Mouse (Mus musculus): ENCODE data around the gene Dctn5. TPM values are rescaled to one million over a fixed set of nuclear protein-coding genes. Genes with fewer than 3 reads are reported as not detected.

Dctn5 gene
- polyA plus RNA-seq, 1 experiment from 2014 or later = 118 TPM

- ATAC-seq (ENCODE audit: insufficient read depth, low FRiP score, low read depth) = no peak
- Histone ChIP-seq H3K4me2 (peak overlapping the region; percentile 56), H3K36me3 (peaks cover 9% of the 10 kb centered on the region; the same call in 1 of the 2 replicates), H3K27me3 (replicated peaks) (no peaks in the 10 kb centered on the region), H3K4me1 (no peaks in the 10 kb centered on the region), H3K9ac (no peak overlapping the region), H3K27ac (no peak overlapping the region), H3K9me3 (no peaks in the 10 kb centered on the region), H3K4me3 (replicated peaks) (peak overlapping the region; percentile 84)
Measured at GRCm38 (mm10) chr7:122131834-122132233, 1.0 kb upstream of the Dctn5 start.

- Histone ChIP-seq H3K9ac (peak overlapping the region; percentile 89; the same call in 1 of the 2 replicates), H3K4me2 (peak overlapping the region; percentile 59), H3K4me3 (replicated peaks) (peak overlapping the region; percentile 84), H3K4me1 (no peaks in the 10 kb centered on the region), H3K9me3 (no peaks in the 10 kb centered on the region), H3K27me3 (replicated peaks) (no peaks in the 10 kb centered on the region), H3K36me3 (peaks cover 12% of the 10 kb centered on the region; the same call in 1 of the 2 replicates), H3K27ac (peak overlapping the region; percentile 79)
- 16% methylated on average over 8 of the region's 8 CpGs for WGBS
- ATAC-seq (ENCODE audit: insufficient read depth, low FRiP score, low read depth) = no peak; the same call in 1 of the 2 replicates
Measured at GRCm38 (mm10) chr7:122133338-122133625, 441 bp downstream of the Dctn5 start.

GRCm38 (mm10) chr7:122135070-122135469 lies 2.2 kb downstream of the Dctn5 start:
- Histone ChIP-seq H3K9me3 (no peaks in the 10 kb centered on the region), H3K4me2 (no peak overlapping the region), H3K27ac (no peak overlapping the region), H3K4me3 (replicated peaks) (no peak overlapping the region), H3K36me3 (peaks cover 30% of the 10 kb centered on the region), H3K27me3 (replicated peaks) (no peaks in the 10 kb centered on the region), H3K9ac (no peak overlapping the region), H3K4me1 (no peaks in the 10 kb centered on the region)
- ATAC-seq (ENCODE audit: insufficient read depth, low FRiP score, low read depth) = no peak
- WGBS = 72% methylated on average over 10 of the region's 10 CpGs

GRCm38 (mm10) chr7:122137071-122137470 lies 4.2 kb downstream of the Dctn5 start:
- H3K27ac ChIP-seq = no peak overlapping the region
- no peaks in the 10 kb centered on the region for H3K9me3 ChIP-seq
- no peak overlapping the region for H3K4me3 ChIP-seq (replicated peaks)
- ATAC-seq (ENCODE audit: insufficient read depth, low FRiP score, low read depth) = no peak
- no peaks in the 10 kb centered on the region for H3K27me3 ChIP-seq (replicated peaks)
- no peaks in the 10 kb centered on the region for H3K4me1 ChIP-seq
- H3K4me2 ChIP-seq = no peak overlapping the region
- H3K36me3 ChIP-seq = peaks cover 45% of the 10 kb centered on the region
- no peak overlapping the region for H3K9ac ChIP-seq

GRCm38 (mm10) chr7:122138190-122138589 lies 5.3 kb downstream of the Dctn5 start:
- 94% methylated on average over 5 of the region's 5 CpGs for WGBS
- Histone ChIP-seq H3K9me3 (no peaks in the 10 kb centered on the region), H3K27me3 (replicated peaks) (no peaks in the 10 kb centered on the region), H3K9ac (no peak overlapping the region), H3K4me1 (no peaks in the 10 kb centered on the region), H3K27ac (no peak overlapping the region), H3K4me2 (no peak overlapping the region), H3K4me3 (replicated peaks) (no peak overlapping the region), H3K36me3 (peaks cover 51% of the 10 kb centered on the region)
- no peak for ATAC-seq (ENCODE audit: insufficient read depth, low FRiP score, low read depth)

- no peaks in the 10 kb centered on the region for H3K4me1 ChIP-seq
- no peak overlapping the region for H3K27ac ChIP-seq
- no peak overlapping the region for H3K9ac ChIP-seq
- H3K4me2 ChIP-seq = no peak overlapping the region
- H3K9me3 ChIP-seq = no peaks in the 10 kb centered on the region
- ATAC-seq (ENCODE audit: insufficient read depth, low FRiP score, low read depth) = no peak
- no peaks in the 10 kb centered on the region for H3K27me3 ChIP-seq (replicated peaks)
- peaks cover 63% of the 10 kb centered on the region for H3K36me3 ChIP-seq
- H3K4me3 ChIP-seq (replicated peaks) = no peak overlapping the region
Measured at GRCm38 (mm10) chr7:122140991-122141390, 8.2 kb downstream of the Dctn5 start.

- H3K27me3 ChIP-seq (replicated peaks) = no peaks in the 10 kb centered on the region
- peak overlapping the region; percentile 49; the same call in 1 of the 2 replicates for H3K27ac ChIP-seq
- H3K9ac ChIP-seq = no peak overlapping the region
- no peaks in the 10 kb centered on the region for H3K9me3 ChIP-seq
- peaks cover 18% of the 10 kb centered on the region for H3K36me3 ChIP-seq
- no peak overlapping the region for H3K4me2 ChIP-seq
- ATAC-seq (ENCODE audit: insufficient read depth, low FRiP score, low read depth) = peak; percentile 89
- no peaks in the 10 kb centered on the region for H3K4me1 ChIP-seq
- H3K4me3 ChIP-seq (replicated peaks) = no peak overlapping the region
- 72% methylated on average over 4 of the region's 4 CpGs for WGBS
Measured at GRCm38 (mm10) chr7:122152473-122152872, 19.6 kb downstream of the Dctn5 start.

- Histone ChIP-seq H3K27me3 (replicated peaks) (no peaks in the 10 kb centered on the region), H3K4me3 (replicated peaks) (peak overlapping the region; percentile 65), H3K4me1 (peaks cover 28% of the 10 kb centered on the region), H3K9ac (peak overlapping the region; percentile 73), H3K36me3 (peaks cover 21% of the 10 kb centered on the region), H3K27ac (peak overlapping the region; percentile 86), H3K9me3 (no peaks in the 10 kb centered on the region), H3K4me2 (peak overlapping the region; percentile 87)
- WGBS = 3% methylated on average over 13 of the region's 13 CpGs
- ATAC-seq (ENCODE audit: insufficient read depth, low FRiP score, low read depth) = no peak
Measured at GRCm38 (mm10) chr7:122158488-122158887, 25.6 kb downstream of the Dctn5 start.

GRCm38 (mm10) chr7:122158915-122159902 lies 26.4 kb downstream of the Dctn5 start, which contains the start of gene Plk1:
Gene Plk1 (plus strand): TSS chr7:122159439.
- peak within 1 kb of the TSS; percentile 86 for H3K27ac ChIP-seq
- H3K4me1 ChIP-seq = peaks cover 28% of the 10 kb centered on the region
- peak; percentile 90 for ATAC-seq (ENCODE audit: insufficient read depth, low FRiP score, low read depth)
- H3K36me3 ChIP-seq = peaks cover 21% of the 10 kb centered on the region
- peak within 1 kb of the TSS; percentile 73 for H3K9ac ChIP-seq
- no peaks in the 10 kb centered on the region for H3K9me3 ChIP-seq
- no peaks in the 10 kb centered on the region for H3K27me3 ChIP-seq (replicated peaks)
- WGBS = under 1% methylated on average over 63 of the region's 63 CpGs
- H3K4me2 ChIP-seq = peak within 1 kb of the TSS; percentile 87
- peak within 1 kb of the TSS; percentile 65 for H3K4me3 ChIP-seq (replicated peaks)

- H3K9me3 ChIP-seq = no peaks in the 10 kb centered on the region
- peak overlapping the region; percentile 65 for H3K4me3 ChIP-seq (replicated peaks)
- H3K27ac ChIP-seq = peak overlapping the region; percentile 86; the same call in 1 of the 2 replicates
- ATAC-seq (ENCODE audit: insufficient read depth, low FRiP score, low read depth) = no peak
- no peaks in the 10 kb centered on the region for H3K27me3 ChIP-seq (replicated peaks)
- 1% methylated on average over 11 of the region's 12 CpGs for WGBS
- H3K4me2 ChIP-seq = peak overlapping the region; percentile 87
- H3K4me1 ChIP-seq = peaks cover 28% of the 10 kb centered on the region
- H3K9ac ChIP-seq = peak overlapping the region; percentile 51
- peaks cover 21% of the 10 kb centered on the region for H3K36me3 ChIP-seq
Measured at GRCm38 (mm10) chr7:122160037-122160436, 27.2 kb downstream of the Dctn5 start.

- WGBS = 96% methylated on average over 6 of the region's 8 CpGs
- Histone ChIP-seq H3K36me3 (peaks cover 52% of the 10 kb centered on the region), H3K4me3 (replicated peaks) (no peak overlapping the region), H3K27ac (no peak overlapping the region), H3K9me3 (no peaks in the 10 kb centered on the region), H3K9ac (no peak overlapping the region), H3K4me2 (no peak overlapping the region), H3K4me1 (peaks cover 22% of the 10 kb centered on the region), H3K27me3 (replicated peaks) (no peaks in the 10 kb centered on the region)
- no peak for ATAC-seq (ENCODE audit: insufficient read depth, low FRiP score, low read depth)
Measured at GRCm38 (mm10) chr7:122163766-122164165, 30.9 kb downstream of the Dctn5 start.

GRCm38 (mm10) chr7:122167203-122167602 lies 34.4 kb downstream of the Dctn5 start:
- Histone ChIP-seq H3K36me3 (peaks cover 54% of the 10 kb centered on the region), H3K4me1 (peaks cover 3% of the 10 kb centered on the region; the same call in 1 of the 2 replicates), H3K27me3 (replicated peaks) (no peaks in the 10 kb centered on the region), H3K9me3 (no peaks in the 10 kb centered on the region), H3K4me2 (no peak overlapping the region), H3K4me3 (replicated peaks) (no peak overlapping the region), H3K27ac (no peak overlapping the region), H3K9ac (no peak overlapping the region)
- WGBS = 94% methylated on average over 7 of the region's 7 CpGs
- no peak for ATAC-seq (ENCODE audit: insufficient read depth, low FRiP score, low read depth)
